Mouse (Mus musculus) MEL (cell line): ENCODE data around the gene Ddx1.

Experiments used
- BHLHE40 ChIP-seq: IDR thresholded peaks from 2 replicates; pipeline ENCODE4 v1.6.1; 2012; ENCODE audit warnings: low read depth, mild to moderate bottlenecking, inconsistent platforms, low read length, improper control_type of control experiment, borderline replicate concordance
- CTCF ChIP-seq, 3 experiments: IDR thresholded peaks in 2 of 3; conservative IDR thresholded peaks in 1 of 3; 2 replicates each; pipeline ENCODE4 v1.5.1; 2011 to 2012; ENCODE audit warnings: low read length in 3 of 3, low read depth in 2 of 3, mild to moderate bottlenecking in 2 of 3, improper control_type of control experiment in 1 of 3, inconsistent platforms in 1 of 3, mixed read lengths in 1 of 3, moderate library complexity in 1 of 3; ENCODE audit not compliant: control insufficient read depth in 1 of 3, insufficient read depth in 1 of 3, poor library complexity in 1 of 3, severe bottlenecking in 1 of 3
- EP300 ChIP-seq, 2 experiments: IDR thresholded peaks; 2 replicates each; pipeline ENCODE4 v1.6.1; 2011; ENCODE audit warnings: improper control_type of control experiment in 2 of 2, low read length in 2 of 2, low read depth in 1 of 2, mild to moderate bottlenecking in 1 of 2
- GABPA ChIP-seq: IDR thresholded peaks from 2 replicates; pipeline ENCODE4 v1.6.1; 2012; ENCODE audit warnings: low read depth, mild to moderate bottlenecking, inconsistent platforms, low read length, improper control_type of control experiment, moderate library complexity
- GATA1 ChIP-seq: IDR thresholded peaks from 2 replicates; pipeline ENCODE4 v1.6.1; 2011; ENCODE audit warnings: low read depth, low read length, improper control_type of control experiment
- KAT2A ChIP-seq: conservative IDR thresholded peaks from 2 replicates; pipeline ENCODE4 v1.6.1; 2012; ENCODE audit warnings: low read depth, low read length, improper control_type of control experiment, inconsistent platforms
- POLR2A ChIP-seq, 2 experiments: IDR thresholded peaks; 2 replicates each; pipeline ENCODE4 v1.6.1; 2011 to 2012; ENCODE audit warnings: low read length in 2 of 2, mild to moderate bottlenecking in 2 of 2, control low read depth in 1 of 2, improper control_type of control experiment in 1 of 2, low read depth in 1 of 2, moderate library complexity in 1 of 2; ENCODE audit not compliant: control insufficient read depth in 1 of 2, insufficient read depth in 1 of 2, poor library complexity in 1 of 2
- POLR2AphosphoS2 ChIP-seq: IDR thresholded peaks from 2 replicates; pipeline ENCODE4 v1.6.1; 2011; ENCODE audit warnings: low read length, improper control_type of control experiment
- SMC3 ChIP-seq: IDR thresholded peaks from 2 replicates; pipeline ENCODE4 v1.6.1; 2011; ENCODE audit warnings: low read depth, low read length, improper control_type of control experiment
- TCF12 ChIP-seq: IDR thresholded peaks from 2 replicates; pipeline ENCODE4 v1.6.1; 2014; ENCODE audit warnings: low read depth, mild to moderate bottlenecking, inconsistent platforms, low read length, improper control_type of control experiment, moderate library complexity

DNA sequence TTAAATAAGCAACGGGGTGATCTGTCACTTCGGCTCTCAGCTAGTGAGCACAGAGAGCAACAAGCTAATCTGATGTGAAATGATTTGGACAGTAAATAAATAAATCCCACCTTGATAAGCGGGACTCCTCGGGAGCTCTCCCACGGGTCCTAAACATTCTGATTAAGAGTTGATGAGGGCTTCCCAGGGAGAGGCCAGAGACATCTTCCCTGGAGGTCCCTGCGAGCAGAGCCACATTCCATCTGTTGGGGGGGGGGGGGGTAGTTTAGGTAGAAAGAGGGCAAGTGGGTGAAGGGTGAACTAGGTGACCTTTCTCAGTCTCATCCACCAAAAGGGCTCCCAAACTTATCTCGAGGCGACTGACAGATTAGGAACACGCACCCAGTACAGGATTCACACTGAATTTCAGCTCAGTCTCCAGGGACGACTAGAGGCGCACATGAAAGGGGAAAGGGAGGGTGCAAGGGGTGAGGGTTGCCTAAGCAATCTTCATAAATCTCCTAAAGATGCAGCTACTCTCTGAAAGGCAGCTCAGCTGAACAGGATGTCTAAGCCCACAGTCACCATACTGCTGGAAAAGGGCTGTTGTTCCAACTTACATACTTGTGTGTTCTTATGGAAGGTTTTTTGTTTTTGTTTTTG, 60.8 kb downstream of the Ddx1 start:
- no peak for TF ChIP-seq SMC3
- TF ChIP-seq POLR2A (IDR thresholded peaks at IDR 0.05; ENCODE audit: control insufficient read depth in 1 of 2, insufficient read depth in 1 of 2, low read depth in 1 of 2, low read length in 2 of 2, poor library complexity in 1 of 2) = no peak
- no peak for TF ChIP-seq KAT2A
- TF ChIP-seq GABPA = no peak
- no peak for TF ChIP-seq GATA1
- no peak for TF ChIP-seq POLR2AphosphoS2
- no peak for TF ChIP-seq EP300 (IDR thresholded peaks at IDR 0.05; ENCODE audit: low read depth in 1 of 2, low read length in 2 of 2)
- no peak for TF ChIP-seq CTCF (IDR thresholded peaks at IDR 0.05 in 2 of 3, conservative IDR thresholded peaks at IDR 0.05 in 1 of 3; ENCODE audit: control insufficient read depth in 1 of 3, insufficient read depth in 1 of 3, low read depth in 2 of 3, low read length in 3 of 3, poor library complexity in 1 of 3, severe bottlenecking in 1 of 3)
- TF ChIP-seq TCF12 = no peak
- TF ChIP-seq BHLHE40 = no peak
